Mouse (Mus musculus) lung, adult 18-20 months (tissue): ENCODE results near the gene Irf2.
A peak's percentile ranks its signal among the peaks of the same experiment; 100 is the strongest.

Experiments used
- DNase-seq, 2 experiments: peaks; one replicate each; pipeline ENCODE4 v3.0.0; 2022; ENCODE audit warnings: mixed read lengths in 2 of 2

Gene Irf2

GRCm38 (mm10) chr8:46804721-46805120 is 65.2 kb downstream of the Irf2 start:
- no peak for DNase-seq

- peak; percentile 49 to 69 for DNase-seq
Measured at GRCm38 (mm10) chr8:46811021-46811622, 71.6 kb downstream of the Irf2 start.

- no peak for DNase-seq
Measured at GRCm38 (mm10) chr8:46811944-46812343, 72.4 kb downstream of the Irf2 start.

- no peak for DNase-seq
Measured at GRCm38 (mm10) chr8:46812966-46813365, 73.4 kb downstream of the Irf2 start.

GRCm38 (mm10) chr8:46818106-46818989 is 78.8 kb downstream of the Irf2 start:
- DNase-seq: peak in 1 of 2 experiments; percentile 34

- no peak for DNase-seq
Measured at GRCm38 (mm10) chr8:46818990-46819288, 79.4 kb downstream of the Irf2 start.

GRCm38 (mm10) chr8:46828734-46829413 is 89.3 kb downstream of the Irf2 start:
- no peak for DNase-seq

- DNase-seq: no peak
Measured at GRCm38 (mm10) chr8:46829414-46830111, 90.0 kb downstream of the Irf2 start.

GRCm38 (mm10) chr8:46830112-46830855 is 90.8 kb downstream of the Irf2 start:
- DNase-seq: peak; percentile 42 to 67

GRCm38 (mm10) chr8:46831916-46832315 is 92.4 kb downstream of the Irf2 start:
- no peak for DNase-seq

GRCm38 (mm10) chr8:46832399-46832798 is 92.9 kb downstream of the Irf2 start:
- DNase-seq: no peak

- no peak for DNase-seq
Measured at GRCm38 (mm10) chr8:46833763-46834162, 94.2 kb downstream of the Irf2 start.

GRCm38 (mm10) chr8:46834440-46834839 is 94.9 kb downstream of the Irf2 start:
- DNase-seq: no peak

GRCm38 (mm10) chr8:46836011-46836652 is 96.6 kb downstream of the Irf2 start:
- DNase-seq: no peak

- DNase-seq: no peak
Measured at GRCm38 (mm10) chr8:46836949-46837348, 97.4 kb downstream of the Irf2 start.

GRCm38 (mm10) chr8:46838052-46838451 is 98.5 kb downstream of the Irf2 start:
- no peak for DNase-seq

GRCm38 (mm10) chr8:46840390-46840789 is 100.9 kb downstream of the Irf2 start:
- DNase-seq: no peak

GRCm38 (mm10) chr8:46840791-46841190 is 101.3 kb downstream of the Irf2 start:
- DNase-seq: no peak

- DNase-seq: peak; percentile 83 to 89
Measured at GRCm38 (mm10) chr8:46842676-46843181, 103.2 kb downstream of the Irf2 start.

- DNase-seq: no peak
Measured at GRCm38 (mm10) chr8:46843855-46844254, 104.3 kb downstream of the Irf2 start.

- DNase-seq: peak in 1 of 2 experiments; percentile 32
Measured at GRCm38 (mm10) chr8:46844371-46844973, 104.9 kb downstream of the Irf2 start.
